Mouse (Mus musculus) olfactory bulb, adult 2 months (tissue): ENCODE measurements at regions not wholly inside any gene's neighbourhood (a gene's known extent, or its start where the extent isn't known, plus 50 kb on each side); places are given as distances from the start of the nearest gene placed in this dataset.

Experiments used
- CTCF ChIP-seq: fragments of 200-500 bp; IDR thresholded peaks from 2 replicates; pipeline ENCODE4 v1.5.1; 2012; ENCODE audit warnings: low read depth, mild to moderate bottlenecking, low read length, moderate library complexity; ENCODE audit not compliant: insufficient read depth
- POLR2A ChIP-seq: fragments of 200-500 bp; IDR thresholded peaks from 2 replicates; pipeline ENCODE4 v1.6.1; 2012; ENCODE audit warnings: mild to moderate bottlenecking, low read depth, low read length, moderate library complexity; ENCODE audit not compliant: insufficient read depth

DNA sequence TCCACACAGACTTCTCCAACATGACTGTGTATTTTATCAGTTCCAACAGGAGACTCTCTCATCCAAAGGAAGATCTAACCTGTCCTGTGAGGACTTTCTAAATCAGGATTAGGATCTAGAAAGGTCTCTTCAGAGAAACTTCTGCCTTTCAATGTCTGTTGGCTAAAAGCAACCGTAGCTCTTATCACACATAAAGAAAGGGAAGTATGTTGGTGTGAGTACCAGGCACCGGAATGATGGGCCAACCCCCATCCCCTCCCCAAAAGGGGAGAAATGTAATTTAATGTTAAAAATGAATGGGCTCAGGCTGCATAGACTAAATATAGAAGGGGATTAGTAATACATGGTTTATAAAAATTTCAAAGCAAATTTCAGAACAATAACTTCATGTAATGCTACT lies 149.9 kb downstream of the Prr30 start:
- TF ChIP-seq CTCF (no peak), POLR2A (no peak)
